Mouse (Mus musculus): ENCODE measurements around the gene Dbndd2. TPM values are rescaled to one million over a fixed set of nuclear protein-coding genes. Genes with fewer than 3 reads are reported as not detected.

The Dbndd2 gene
- polyA plus RNA-seq, 1 experiment from 2014 or later, result 7.3 TPM

DNA sequence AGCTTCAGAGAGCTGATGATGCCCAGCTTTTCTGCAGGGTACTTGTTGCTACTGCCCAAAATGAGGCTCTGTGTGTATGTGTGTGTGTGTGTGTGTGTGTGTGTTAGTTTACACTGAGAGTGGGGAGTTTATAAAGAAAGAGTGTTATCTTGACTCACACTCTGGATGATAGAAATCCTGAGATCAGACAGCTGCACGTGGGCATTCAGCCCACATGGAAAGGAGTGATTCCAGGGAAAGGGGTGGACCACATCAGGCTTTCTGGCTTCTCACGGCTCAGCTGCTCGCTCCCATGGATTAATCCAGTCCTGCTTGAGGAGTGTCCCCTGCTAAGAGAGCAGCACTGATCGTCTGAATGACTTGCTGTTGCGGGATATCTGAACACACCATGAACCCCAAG, 56.2 kb downstream of the Dbndd2 start:
- Histone ChIP-seq H3K4me3 (no peak overlapping the region), H3K36me3 (no peaks in the 10 kb centered on the region), H3K27me3 (replicated peaks) (peaks cover 9% of the 10 kb centered on the region; the same call in 1 of the 2 replicates), H3K27ac (ENCODE audit: poor library complexity, severe bottlenecking) (no peak overlapping the region), H3K4me2 (no peak overlapping the region), H3K9ac (no peak overlapping the region), H3K4me1 (replicated peaks) (no peaks in the 10 kb centered on the region), H3K9me3 (replicated peaks) (0 out of 2 replicates have a peak, but pooled peaks cover 4% of the 10 kb centered on the region)
- WGBS, result 66% methylated on average over 5 of the region's 5 CpGs
- no peak for ATAC-seq (ENCODE audit: insufficient number of reproducible peaks, low FRiP score)

DNA sequence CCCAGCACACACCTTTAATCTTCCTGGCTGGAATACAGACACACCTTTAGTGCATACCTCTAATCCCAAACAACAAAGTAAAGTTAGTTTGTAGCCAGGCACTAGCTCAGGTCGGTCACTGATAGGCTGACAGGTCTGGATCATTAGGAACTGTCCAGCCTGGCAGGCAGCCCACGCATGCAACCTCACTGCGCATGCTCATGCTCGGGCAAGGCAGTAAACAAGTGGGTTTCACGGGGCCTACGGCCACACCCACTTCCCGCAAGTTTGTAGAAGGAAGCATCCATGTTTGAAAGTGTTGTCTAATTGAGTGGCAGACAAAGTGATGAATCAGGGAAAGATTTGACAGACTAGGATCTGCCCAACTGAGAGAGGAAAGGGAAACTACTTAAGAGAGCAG, 56.7 kb downstream of the Dbndd2 start:
- Histone ChIP-seq H3K4me2 (no peak overlapping the region), H3K27me3 (replicated peaks) (peaks cover 12% of the 10 kb centered on the region; the same call in 1 of the 2 replicates), H3K36me3 (no peaks in the 10 kb centered on the region), H3K27ac (ENCODE audit: poor library complexity, severe bottlenecking) (no peak overlapping the region), H3K9ac (no peak overlapping the region), H3K9me3 (replicated peaks) (0 out of 2 replicates have a peak, but pooled peaks cover 4% of the 10 kb centered on the region), H3K4me1 (replicated peaks) (no peaks in the 10 kb centered on the region), H3K4me3 (no peak overlapping the region)
- 80% methylated on average over 7 of the region's 7 CpGs for WGBS
- no peak for ATAC-seq (ENCODE audit: insufficient number of reproducible peaks, low FRiP score)

Other genes starting within 250 kb of the Dbndd2 start
- gene Svs2, start 247.6 kb upstream of the Dbndd2 start, polyA plus RNA-seq (2016; fragmentation: Nextera tagmentation; extraction: Ambion mirVana), result not detected in 2 replicates
- not detected in 2 replicates for gene Svs3b, start 229.5 kb upstream of the Dbndd2 start, polyA plus RNA-seq (2016; fragmentation: Nextera tagmentation; extraction: Ambion mirVana)
- gene Svs4, start 207.6 kb upstream of the Dbndd2 start, polyA plus RNA-seq (2016; fragmentation: Nextera tagmentation; extraction: Ambion mirVana), result not detected in 2 replicates
- not detected in 2 replicates for gene Svs3a, start 196.8 kb upstream of the Dbndd2 start, polyA plus RNA-seq (2016; fragmentation: Nextera tagmentation; extraction: Ambion mirVana)
- gene Svs6, start 169.4 kb upstream of the Dbndd2 start, polyA plus RNA-seq (2016; fragmentation: Nextera tagmentation; extraction: Ambion mirVana), result not detected in 2 replicates
- gene Svs5, start 153.4 kb upstream of the Dbndd2 start, polyA plus RNA-seq (2016; fragmentation: Nextera tagmentation; extraction: Ambion mirVana), result not detected in 2 replicates
- gene Slpi, start 97.0 kb upstream of the Dbndd2 start, polyA plus RNA-seq (2016; fragmentation: Nextera tagmentation; extraction: Ambion mirVana), result 0.44 and 1.2 TPM in 2 replicates
- gene Rbpjl, start 83.0 kb upstream of the Dbndd2 start, polyA plus RNA-seq (2016; fragmentation: Nextera tagmentation; extraction: Ambion mirVana), result 0.19 and 0.28 TPM in 2 replicates
- gene Matn4, start 80.9 kb upstream of the Dbndd2 start, polyA plus RNA-seq (2016; fragmentation: Nextera tagmentation; extraction: Ambion mirVana), result 6.2 and 6.4 TPM in 2 replicates
- 40.1 and 40.6 TPM in 2 replicates for gene Sdc4, start 42.2 kb upstream of the Dbndd2 start, polyA plus RNA-seq (2016; fragmentation: Nextera tagmentation; extraction: Ambion mirVana)
- gene Sys1, start 29.1 kb upstream of the Dbndd2 start, polyA plus RNA-seq (2016; fragmentation: Nextera tagmentation; extraction: Ambion mirVana), result 36.4 and 40.3 TPM in 2 replicates
- gene Gm20458, start 25.1 kb upstream of the Dbndd2 start, polyA plus RNA-seq (2016; fragmentation: Nextera tagmentation; extraction: Ambion mirVana), result 11.8 and 16.9 TPM in 2 replicates
- gene Trp53tg5, start 12.4 kb upstream of the Dbndd2 start, polyA plus RNA-seq (2016; fragmentation: Nextera tagmentation; extraction: Ambion mirVana), result 0.19 TPM in 1 of 2 replicates, not detected in the other
- 53.4 and 54.3 TPM in 2 replicates for gene Pigt, start 11.4 kb downstream of the Dbndd2 start, polyA plus RNA-seq (2016; fragmentation: Nextera tagmentation; extraction: Ambion mirVana)
- gene Wfdc2, start 76.3 kb downstream of the Dbndd2 start, polyA plus RNA-seq (2016; fragmentation: Nextera tagmentation; extraction: Ambion mirVana), result 3.1 and 3.3 TPM in 2 replicates
- gene Spint3, start 87.4 kb downstream of the Dbndd2 start, polyA plus RNA-seq (2016; fragmentation: Nextera tagmentation; extraction: Ambion mirVana), result not detected in 2 replicates
- gene Wfdc6a, start 99.3 kb downstream of the Dbndd2 start, polyA plus RNA-seq (2016; fragmentation: Nextera tagmentation; extraction: Ambion mirVana), result 0.29 and 0.32 TPM in 2 replicates
- not detected in 2 replicates for gene Eppin, start 107.5 kb downstream of the Dbndd2 start, polyA plus RNA-seq (2016; fragmentation: Nextera tagmentation; extraction: Ambion mirVana)
- gene Wfdc6b, start 127.4 kb downstream of the Dbndd2 start, polyA plus RNA-seq (2016; fragmentation: Nextera tagmentation; extraction: Ambion mirVana), result not detected in 2 replicates
- gene Wfdc8, start 127.5 kb downstream of the Dbndd2 start, polyA plus RNA-seq (2016; fragmentation: Nextera tagmentation; extraction: Ambion mirVana), result not detected in 2 replicates
- gene Wfdc16, start 152.7 kb downstream of the Dbndd2 start, polyA plus RNA-seq (2016; fragmentation: Nextera tagmentation; extraction: Ambion mirVana), result not detected in 2 replicates
- not detected in 2 replicates for gene Wfdc10, start 169.9 kb downstream of the Dbndd2 start, polyA plus RNA-seq (2016; fragmentation: Nextera tagmentation; extraction: Ambion mirVana)
- not detected in 2 replicates for gene Wfdc9, start 170.5 kb downstream of the Dbndd2 start, polyA plus RNA-seq (2016; fragmentation: Nextera tagmentation; extraction: Ambion mirVana)
- gene Wfdc11, start 188.0 kb downstream of the Dbndd2 start, polyA plus RNA-seq (2016; fragmentation: Nextera tagmentation; extraction: Ambion mirVana), result not detected in 2 replicates
- not detected in 2 replicates for gene Wfdc13, start 199.0 kb downstream of the Dbndd2 start, polyA plus RNA-seq (2016; fragmentation: Nextera tagmentation; extraction: Ambion mirVana)
- gene Spint4, start 212.4 kb downstream of the Dbndd2 start, polyA plus RNA-seq (2016; fragmentation: Nextera tagmentation; extraction: Ambion mirVana), result 0.35 TPM in 1 of 2 replicates, not detected in the other
- not detected in 2 replicates for gene Spint5, start 229.2 kb downstream of the Dbndd2 start, polyA plus RNA-seq (2016; fragmentation: Nextera tagmentation; extraction: Ambion mirVana)

Measured in heart, embryonic 12.5 days (tissue).